Mouse (Mus musculus) liver, embryonic 11.5 days (tissue): ENCODE results near the gene Col27a1. TPM values are rescaled to one million over a fixed set of nuclear protein-coding genes. Genes with fewer than 3 reads are reported as not detected.
A peak's percentile ranks its signal among the peaks of the same experiment; 100 is the strongest.

Source experiments
- ATAC-seq: fragments of 200-750 bp; cut with Nextera tagmentation; replicated peaks from 2 replicates; pipeline ENCODE4 v1.8.0; 2017; ENCODE audit warnings: moderate number of reproducible peaks, mild to moderate bottlenecking, moderate TSS enrichment, moderate library complexity; ENCODE audit not compliant: low FRiP score
- DNase-seq: peaks from one replicate; pipeline ENCODE4 v3.0.0-alpha.2; 2017; ENCODE audit warnings: low spot score
- H3K27ac ChIP-seq: fragments of 300-500 bp; sonication (generic); 2 replicates; pipeline ENCODE4 v1.5.1; 2014; ENCODE audit warnings: mild to moderate bottlenecking, low read depth, low read length, control low read depth
- H3K27me3 ChIP-seq: fragments of 300-500 bp; sonication (generic); replicated peaks from 2 replicates; pipeline ENCODE4 v1.6.1; 2014; ENCODE audit warnings: low read length, mixed read lengths; ENCODE audit not compliant: control insufficient read depth, insufficient read depth
- H3K36me3 ChIP-seq: fragments of 300-500 bp; sonication (generic); 2 replicates; pipeline ENCODE4 v1.6.1; 2014; ENCODE audit warnings: mild to moderate bottlenecking, low read length, moderate library complexity, mixed read lengths; ENCODE audit not compliant: control insufficient read depth, insufficient read depth
- H3K4me1 ChIP-seq: fragments of 300-500 bp; sonication (generic); replicated peaks from 2 replicates; pipeline ENCODE4 v1.6.1; 2014; ENCODE audit warnings: low read length, mixed read lengths; ENCODE audit not compliant: control insufficient read depth, insufficient read depth
- H3K4me2 ChIP-seq: fragments of 300-500 bp; sonication (generic); 2 replicates; pipeline ENCODE4 v1.6.1; 2014; ENCODE audit warnings: mild to moderate bottlenecking, control low read depth, moderate library complexity
- H3K4me3 ChIP-seq: fragments of 300-500 bp; sonication (generic); 2 replicates; pipeline ENCODE4 v1.5.1; 2014; ENCODE audit warnings: low read depth, low read length, control low read depth
- H3K9ac ChIP-seq: fragments of 300-500 bp; sonication (generic); 2 replicates; pipeline ENCODE4 v1.6.1; 2014; ENCODE audit warnings: low read depth, low read length, control low read depth
- H3K9me3 ChIP-seq: fragments of 300-500 bp; sonication (generic); 2 replicates; pipeline ENCODE4 v1.6.1; 2016; ENCODE audit warnings: low read length, inconsistent platforms, mixed read lengths; ENCODE audit not compliant: control insufficient read depth
- WGBS: fragments of 180-500 bp; shearing (Covaris S2); extraction: QIAGEN DNeasy Blood & Tissue Kit; methylation state at CpG from one replicate; pipeline ENCODE4 v1.1.7; 2014; 5-methylcytosine and 5-hydroxymethylcytosine counted together
- polyA plus RNA-seq: library from polyadenylated mRNA; unstranded; fragments of >200 nt; fragmentation: Nextera tagmentation; extraction: Ambion mirVana; gene quantifications from 2 replicates; pipeline ENCODE4 v1.2.1, GENCODE M21; 2014

The Col27a1 gene
- polyA plus RNA-seq, 1 experiment from 2014 or later = 6.4 TPM

DNA sequence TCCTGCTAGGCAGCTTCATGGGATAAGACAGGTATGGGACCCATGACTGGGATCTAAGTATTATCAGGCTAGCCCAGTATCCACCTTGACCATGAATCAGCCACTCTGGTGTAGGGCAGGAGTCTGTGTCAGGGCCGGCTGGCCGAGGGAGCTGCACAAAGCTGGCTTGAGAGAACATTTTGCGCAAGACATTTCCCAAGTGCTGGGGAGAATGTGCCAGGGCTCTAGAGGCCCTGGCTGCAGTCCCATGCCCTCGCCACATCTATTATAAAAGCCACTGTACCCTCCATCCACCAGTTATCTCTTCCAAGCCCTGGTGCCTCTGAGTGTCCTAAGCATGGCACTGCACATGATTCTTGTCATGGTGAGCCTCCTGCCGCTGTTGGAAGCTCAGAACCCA lies 148.3 kb downstream of the Col27a1 start, which contains the start of gene Orm2:
Gene Orm2, plus strand, starts transcription at position 300 of the 400 bp plus-strand sequence.
- Histone ChIP-seq H3K4me3 (no peak within 1 kb of the TSS), H3K9me3 (no peaks in the 10 kb centered on the region), H3K4me2 (no peak within 1 kb of the TSS), H3K9ac (no peak within 1 kb of the TSS), H3K27me3 (no peaks in the 10 kb centered on the region), H3K36me3 (no peaks in the 10 kb centered on the region), H3K27ac (no peak within 1 kb of the TSS), H3K4me1 (no peaks in the 10 kb centered on the region)
- whole genome bisulfite sequencing = 80% methylated on average over 5 of the region's 5 CpGs
- ATAC-seq (no peak), DNase-seq (no peak)

DNA sequence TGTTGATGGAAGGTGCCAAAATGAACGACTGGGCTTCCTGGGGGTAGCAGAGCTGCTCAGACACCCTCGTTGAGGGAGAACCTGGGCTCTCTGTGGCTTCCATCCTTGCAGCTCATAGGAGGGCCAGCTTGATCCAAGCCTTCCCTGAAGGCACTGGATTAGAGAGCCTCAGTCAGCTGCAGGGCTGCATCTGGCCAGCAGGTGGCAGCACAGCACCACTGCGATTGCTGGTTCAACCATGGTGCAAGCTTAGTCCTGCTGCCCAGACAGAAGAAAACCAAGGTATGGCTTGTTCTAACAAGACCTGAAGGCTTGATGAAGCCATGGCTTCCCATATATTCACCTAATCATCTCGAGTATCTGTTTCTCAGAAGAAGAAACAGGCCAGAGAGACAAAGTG lies 154.8 kb downstream of the Col27a1 start:
- ATAC-seq (0 out of 2 replicates have a peak, but pooled peaks have one; percentile 40), DNase-seq (peak; percentile 78)
- Histone ChIP-seq H3K4me3 (no peak overlapping the region), H3K9me3 (no peaks in the 10 kb centered on the region), H3K4me1 (peaks cover 3% of the 10 kb centered on the region; the same call in 1 of the 2 replicates), H3K27ac (no peak overlapping the region), H3K9ac (no peak overlapping the region), H3K27me3 (no peaks in the 10 kb centered on the region), H3K4me2 (no peak overlapping the region), H3K36me3 (no peaks in the 10 kb centered on the region; the same call in 1 of the 2 replicates)
- WGBS = 7% methylated on average over 4 of the region's 4 CpGs

GRCm38 (mm10) chr4:63370897-63371296 lies 157.1 kb downstream of the Col27a1 start:
- Histone ChIP-seq H3K4me3 (no peak overlapping the region), H3K27ac (no peak overlapping the region), H3K4me1 (peaks cover 19% of the 10 kb centered on the region), H3K36me3 (no peaks in the 10 kb centered on the region; the same call in 1 of the 2 replicates), H3K27me3 (no peaks in the 10 kb centered on the region), H3K4me2 (no peak overlapping the region), H3K9ac (no peak overlapping the region), H3K9me3 (no peaks in the 10 kb centered on the region)
- ATAC-seq = no peak
- 56% methylated on average over 7 of the region's 7 CpGs for WGBS
- no peak for DNase-seq

DNA sequence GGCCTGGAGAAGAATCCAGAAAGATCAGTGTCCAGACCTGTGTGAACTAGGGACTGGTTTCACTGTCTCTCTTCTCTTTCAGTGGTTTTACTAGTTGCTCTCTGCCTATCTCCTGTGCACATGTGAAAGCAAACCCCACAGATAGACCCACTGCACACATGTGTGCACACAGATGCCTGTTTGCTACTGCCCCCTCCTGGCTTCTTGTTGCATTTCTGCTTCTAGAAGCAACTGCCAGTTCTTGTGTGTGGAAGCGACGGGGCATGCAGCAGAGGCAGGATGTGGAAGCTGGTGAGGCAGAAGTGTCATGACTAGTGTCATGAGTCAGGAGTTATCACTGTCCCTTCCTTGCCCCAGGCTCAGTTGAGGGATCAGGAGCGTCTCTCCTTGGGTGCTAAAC lies 158.1 kb downstream of the Col27a1 start:
- no peak overlapping the region for H3K4me2 ChIP-seq
- no peaks in the 10 kb centered on the region for H3K9me3 ChIP-seq
- no peaks in the 10 kb centered on the region; the same call in 1 of the 2 replicates for H3K36me3 ChIP-seq
- ATAC-seq (peak; percentile 19; the same call in 1 of the 2 replicates), DNase-seq (no peak)
- H3K27me3 ChIP-seq = no peaks in the 10 kb centered on the region
- WGBS = 52% methylated on average over 3 of the region's 3 CpGs
- no peak overlapping the region for H3K4me3 ChIP-seq
- H3K9ac ChIP-seq = no peak overlapping the region
- H3K4me1 ChIP-seq = peaks cover 19% of the 10 kb centered on the region
- no peak overlapping the region for H3K27ac ChIP-seq

DNA sequence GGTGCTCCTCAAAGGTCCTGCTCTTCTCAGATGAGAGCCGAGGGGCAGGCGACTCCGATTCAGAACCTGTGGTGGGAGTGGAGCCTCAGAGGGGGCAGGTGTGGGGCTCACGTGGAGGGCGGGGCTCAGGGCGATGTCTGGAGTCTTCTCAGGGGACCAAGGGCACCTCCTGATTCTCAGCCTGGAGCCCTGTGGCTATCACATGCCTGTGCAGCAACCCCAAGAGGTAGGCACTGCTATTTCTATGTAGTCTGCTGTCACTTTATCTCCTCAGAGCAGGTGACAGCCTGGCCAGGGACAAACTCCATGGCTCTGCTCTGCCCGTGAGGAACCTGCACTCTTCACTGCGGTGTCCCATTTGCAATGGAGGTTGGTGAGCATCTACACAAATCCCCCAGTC lies 159.6 kb downstream of the Col27a1 start:
- Histone ChIP-seq H3K36me3 (peaks cover 2% of the 10 kb centered on the region; the same call in 1 of the 2 replicates), H3K27ac (peak overlapping the region; percentile 91), H3K9me3 (no peaks in the 10 kb centered on the region), H3K9ac (0 out of 2 replicates have a peak overlapping the region, but pooled peaks have one; percentile 20), H3K27me3 (no peaks in the 10 kb centered on the region), H3K4me2 (peak overlapping the region; percentile 12), H3K4me3 (no peak overlapping the region), H3K4me1 (peaks cover 19% of the 10 kb centered on the region)
- ATAC-seq = peak; percentile 74
- WGBS = 75% methylated on average over 8 of the region's 8 CpGs
- DNase-seq = no peak

- Histone ChIP-seq H3K27ac (peak overlapping the region; percentile 97), H3K4me3 (no peak overlapping the region), H3K4me2 (peak overlapping the region; percentile 35), H3K4me1 (peaks cover 19% of the 10 kb centered on the region), H3K36me3 (peaks cover 5% of the 10 kb centered on the region; the same call in 1 of the 2 replicates), H3K9me3 (no peaks in the 10 kb centered on the region), H3K27me3 (no peaks in the 10 kb centered on the region), H3K9ac (no peak overlapping the region; the same call in 1 of the 2 replicates)
- ATAC-seq = peak; percentile 90
- DNase-seq = peak; percentile 43
- WGBS = 46% methylated on average over 12 of the region's 12 CpGs
Observed at GRCm38 (mm10) chr4:63374331-63374730, 160.5 kb downstream of the Col27a1 start.

GRCm38 (mm10) chr4:63375367-63375766 lies 161.6 kb downstream of the Col27a1 start:
- Histone ChIP-seq H3K4me3 (no peak overlapping the region), H3K9me3 (no peaks in the 10 kb centered on the region), H3K27ac (peak overlapping the region; percentile 97), H3K4me2 (no peak overlapping the region), H3K9ac (peak overlapping the region; percentile 59), H3K27me3 (no peaks in the 10 kb centered on the region), H3K36me3 (peaks cover 5% of the 10 kb centered on the region; the same call in 1 of the 2 replicates), H3K4me1 (peaks cover 19% of the 10 kb centered on the region)
- no peak for ATAC-seq
- no peak for DNase-seq
- 94% methylated on average over 1 of the region's 1 CpGs for WGBS

DNA sequence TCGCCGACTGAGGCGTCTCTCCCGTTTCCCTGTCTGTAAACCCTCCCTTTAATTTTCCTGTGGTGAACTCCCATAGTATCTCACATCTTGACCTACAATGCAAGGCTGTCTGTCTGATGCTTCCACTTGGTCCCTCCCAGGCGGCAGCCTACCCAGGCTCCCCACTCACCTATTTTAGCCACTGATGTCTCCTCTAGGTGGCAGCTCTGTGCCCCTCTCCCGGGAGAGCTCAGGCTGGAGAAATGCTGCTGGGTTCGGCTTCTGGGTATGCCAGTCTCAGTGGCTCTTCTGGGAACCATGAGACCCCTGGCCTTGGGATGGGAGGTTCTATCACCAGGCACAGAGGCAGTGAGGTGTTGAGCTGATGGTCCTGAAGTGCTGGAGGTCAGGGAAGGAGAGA lies 163.7 kb downstream of the Col27a1 start:
- Histone ChIP-seq H3K9ac (no peak overlapping the region), H3K4me1 (peaks cover 20% of the 10 kb centered on the region), H3K4me2 (no peak overlapping the region), H3K27ac (no peak overlapping the region), H3K9me3 (no peaks in the 10 kb centered on the region), H3K27me3 (no peaks in the 10 kb centered on the region), H3K36me3 (peaks cover 14% of the 10 kb centered on the region), H3K4me3 (no peak overlapping the region)
- no peak for DNase-seq
- no peak for ATAC-seq
- WGBS = 75% methylated on average over 7 of the region's 7 CpGs

- Histone ChIP-seq H3K4me1 (peaks cover 17% of the 10 kb centered on the region), H3K36me3 (peaks cover 16% of the 10 kb centered on the region), H3K4me3 (no peak overlapping the region), H3K4me2 (peak overlapping the region; percentile 27), H3K27me3 (no peaks in the 10 kb centered on the region), H3K27ac (peak overlapping the region; percentile 82), H3K9me3 (no peaks in the 10 kb centered on the region), H3K9ac (peak overlapping the region; percentile 36)
- 68% methylated on average over 4 of the region's 4 CpGs for WGBS
- no peak for DNase-seq
- peak; percentile 77 for ATAC-seq
Observed at GRCm38 (mm10) chr4:63382676-63383369, 169.0 kb downstream of the Col27a1 start.
